Mouse (Mus musculus) kidney, adult 2 months (tissue): ENCODE measurements around the gene Dusp15. TPM values are rescaled to one million over a fixed set of nuclear protein-coding genes. Genes with fewer than 3 reads are reported as not detected.
A peak's percentile ranks its signal among the peaks of the same experiment; 100 is the strongest.

Source experiments
- DNase-seq: peaks from one replicate; pipeline ENCODE4 v3.0.0; 2021
- H3K27ac ChIP-seq: fragments of 200-500 bp; 2 replicates; pipeline ENCODE4 v1.5.1; 2012; ENCODE audit warnings: low read depth, low read length, control low read depth, inconsistent platforms; ENCODE audit not compliant: insufficient read depth
- H3K27me3 ChIP-seq: fragments of 200-500 bp; replicated peaks from 2 replicates; pipeline ENCODE4 v1.6.1; 2012; ENCODE audit warnings: mild to moderate bottlenecking, moderate library complexity, low read length, inconsistent platforms; ENCODE audit not compliant: control insufficient read depth, insufficient read depth
- H3K36me3 ChIP-seq: fragments of 200-500 bp; 2 replicates; pipeline ENCODE4 v1.6.1; 2012; ENCODE audit warnings: mild to moderate bottlenecking, moderate library complexity, low read length, inconsistent platforms; ENCODE audit not compliant: control insufficient read depth, insufficient read depth
- H3K4me1 ChIP-seq: fragments of 200-500 bp; 2 replicates; pipeline ENCODE4 v1.6.1; 2011; ENCODE audit warnings: low read length; ENCODE audit not compliant: control insufficient read depth, insufficient read depth
- H3K4me3 ChIP-seq: fragments of 200-500 bp; 2 replicates; pipeline ENCODE4 v1.5.1; 2011; ENCODE audit warnings: mild to moderate bottlenecking, low read depth, low read length, control low read depth; ENCODE audit not compliant: insufficient read depth
- CTCF ChIP-seq: fragments of 200-500 bp; conservative IDR thresholded peaks from 2 replicates; pipeline ENCODE4 v1.5.1; 2011; ENCODE audit warnings: low read depth, mild to moderate bottlenecking, control low read depth, low read length, moderate library complexity, mixed read lengths; ENCODE audit not compliant: insufficient read depth, insufficient read length
- POLR2A ChIP-seq: fragments of 200-500 bp; IDR thresholded peaks from one replicate; pipeline ENCODE4 v1.6.1; 2011; ENCODE audit warnings: low read depth, low read length, control low read depth
- WGBS: fragments of 180-500 bp; shearing (Covaris S2); methylation state at CpG from one replicate; pipeline ENCODE4 v1.1.7; 2018; 5-methylcytosine and 5-hydroxymethylcytosine counted together
- polyA plus RNA-seq: library from polyadenylated mRNA; depleted of rRNA; stranded (reverse); fragments of >200 nt; gene quantifications from 2 replicates; pipeline ENCODE4 v1.2.3, GENCODE M21; 2012

Dusp15 gene
- polyA plus RNA-seq, 1 experiment, result 12.3 TPM

GRCm38 (mm10) chr2:152958116-152958515, 6.6 kb upstream of the Dusp15 start:
- Histone ChIP-seq H3K4me1 (no peaks in the 10 kb centered on the region), H3K36me3 (no peaks in the 10 kb centered on the region), H3K4me3 (no peak overlapping the region), H3K27ac (no peak overlapping the region), H3K27me3 (no peaks in the 10 kb centered on the region)
- peak; percentile 65 for DNase-seq
- WGBS, result 66% methylated on average over 3 of the region's 3 CpGs
- TF ChIP-seq POLR2A (no peak), CTCF (no peak)

- Histone ChIP-seq H3K4me1 (no peaks in the 10 kb centered on the region), H3K27ac (no peak overlapping the region), H3K4me3 (peak overlapping the region; percentile 60), H3K36me3 (no peaks in the 10 kb centered on the region), H3K27me3 (no peaks in the 10 kb centered on the region)
- no peak for DNase-seq
- WGBS, result 15% methylated on average over 13 of the region's 13 CpGs
- TF ChIP-seq POLR2A (no peak), CTCF (no peak)
These were observed 587 bp upstream of the Dusp15 start for GRCm38 (mm10) chr2:152951850-152952720.

GRCm38 (mm10) chr2:152950358-152951064, 987 bp downstream of the Dusp15 start:
- no peak for DNase-seq
- TF ChIP-seq POLR2A (no peak), CTCF (no peak)
- Histone ChIP-seq H3K27me3 (no peaks in the 10 kb centered on the region), H3K27ac (peak overlapping the region; percentile 24; the same call in 1 of the 2 replicates), H3K36me3 (no peaks in the 10 kb centered on the region), H3K4me3 (peak overlapping the region; percentile 60), H3K4me1 (no peaks in the 10 kb centered on the region)
- 49% methylated on average over 11 of the region's 11 CpGs for WGBS

- 83% methylated on average over 5 of the region's 5 CpGs for whole genome bisulfite sequencing
- Histone ChIP-seq H3K4me3 (no peak overlapping the region), H3K27ac (no peak overlapping the region), H3K27me3 (no peaks in the 10 kb centered on the region), H3K36me3 (no peaks in the 10 kb centered on the region), H3K4me1 (no peaks in the 10 kb centered on the region)
- no peak for TF ChIP-seq POLR2A
- no peak for TF ChIP-seq CTCF
- no peak for DNase-seq
These were observed 3.0 kb downstream of the Dusp15 start for GRCm38 (mm10) chr2:152948438-152949020.

DNA sequence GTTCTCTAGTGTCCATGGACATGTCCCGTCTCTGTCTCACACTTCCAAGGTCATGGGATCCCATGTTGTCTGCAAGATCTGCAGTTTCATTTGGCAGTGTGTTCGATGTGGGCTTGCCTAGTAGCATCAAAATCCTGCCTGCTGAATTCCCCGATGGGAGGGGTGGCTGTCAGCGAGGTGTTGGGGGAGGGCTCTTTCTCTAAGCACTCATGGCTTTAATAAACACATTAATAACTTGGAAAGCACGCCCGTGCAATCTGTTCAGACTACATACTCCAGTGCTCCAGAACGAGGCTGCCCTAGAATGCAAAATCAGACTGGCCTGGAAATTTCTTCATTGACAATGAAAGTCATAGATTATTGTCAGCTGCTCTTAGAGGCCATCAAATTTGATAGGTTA, 4.4 kb downstream of the Dusp15 start:
- no peaks in the 10 kb centered on the region for H3K36me3 ChIP-seq
- 47% methylated on average over 7 of the region's 7 CpGs for WGBS
- TF ChIP-seq CTCF (no peak), POLR2A (no peak)
- DNase-seq, result peak; percentile 47
- H3K27ac ChIP-seq, result no peak overlapping the region
- H3K4me3 ChIP-seq, result no peak overlapping the region
- no peaks in the 10 kb centered on the region for H3K27me3 ChIP-seq
- no peaks in the 10 kb centered on the region for H3K4me1 ChIP-seq

- no peaks in the 10 kb centered on the region for H3K4me1 ChIP-seq
- H3K4me3 ChIP-seq, result no peak overlapping the region
- TF ChIP-seq CTCF (no peak), POLR2A (no peak)
- no peaks in the 10 kb centered on the region for H3K36me3 ChIP-seq
- H3K27ac ChIP-seq, result no peak overlapping the region
- DNase-seq, result no peak
- WGBS, result 68% methylated on average over 9 of the region's 9 CpGs
- H3K27me3 ChIP-seq, result no peaks in the 10 kb centered on the region
These were observed 7.5 kb downstream of the Dusp15 start for GRCm38 (mm10) chr2:152944013-152944412.

- DNase-seq, result no peak
- no peak overlapping the region for H3K4me3 ChIP-seq
- H3K4me1 ChIP-seq, result no peaks in the 10 kb centered on the region
- TF ChIP-seq POLR2A (no peak), CTCF (no peak)
- 15% methylated on average over 8 of the region's 8 CpGs for WGBS
- no peaks in the 10 kb centered on the region for H3K27me3 ChIP-seq
- H3K36me3 ChIP-seq, result no peaks in the 10 kb centered on the region
- no peak overlapping the region for H3K27ac ChIP-seq
These were observed 7.9 kb downstream of the Dusp15 start for GRCm38 (mm10) chr2:152943568-152943967.
